Comparison of ENCODE assay signal across 8 mouse cellular contexts in the genomic region with DNA sequence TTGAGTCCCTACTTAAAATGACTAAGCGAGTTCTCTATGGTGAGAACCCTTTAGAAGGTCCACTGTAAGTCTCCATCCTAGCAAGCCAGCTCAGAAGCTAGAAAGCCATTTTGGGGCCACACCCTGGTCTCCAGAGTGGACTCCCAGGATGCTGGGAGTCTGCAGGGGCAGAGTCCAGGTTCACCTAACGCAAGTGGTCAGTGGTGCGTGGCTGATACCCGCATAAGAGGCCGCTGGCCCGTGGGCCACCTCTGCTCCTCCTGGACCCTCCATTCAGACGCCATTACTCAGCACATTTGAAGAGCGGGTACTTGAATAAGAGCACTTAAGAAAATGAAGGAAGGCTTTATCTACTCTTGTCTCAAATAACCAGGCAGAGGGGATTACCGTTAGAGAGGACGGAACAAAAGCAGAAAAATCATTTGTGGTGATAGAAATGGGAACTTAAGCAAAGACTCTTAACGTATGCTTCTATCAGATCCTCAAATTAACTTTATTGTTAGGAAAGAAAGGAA.
A peak's percentile ranks its signal among the peaks of the same experiment; 100 is the strongest.
DNase-seq lines count a peak whose midpoint lies in the region; ATAC-seq and TF ChIP-seq lines count a peak whose summit lies in the region.

No protein-coding gene starts in this region.

- no peak overlapping the region for H3K9ac ChIP-seq in lung, postnatal 0 days (replicated peaks; ENCODE audit: low read depth)
- no peak overlapping the region for H3K9ac ChIP-seq in hindbrain, embryonic 11.5 days (ENCODE audit: low read depth, low read length)
- no peak overlapping the region for H3K9ac ChIP-seq in limb, embryonic 12.5 days (replicated peaks)
- H3K9ac ChIP-seq in stomach, postnatal 0 days (ENCODE audit: low read length), result no peak overlapping the region; the same call in 1 of the 2 replicates

- no peak for TF ChIP-seq CTCF in lung, postnatal 0 days (IDR thresholded peaks at IDR 0.05)
- no peak for TF ChIP-seq CTCF in stomach, postnatal 0 days (IDR thresholded peaks at IDR 0.05; ENCODE audit: low read depth)

- 26% methylated on average over 11 of the region's 11 CpGs for WGBS in lung, postnatal 0 days
- WGBS in hindbrain, embryonic 11.5 days, result 19% methylated on average over 11 of the region's 11 CpGs
- WGBS in limb, embryonic 12.5 days, result 38% methylated on average over 11 of the region's 11 CpGs
- WGBS in stomach, postnatal 0 days, result 44% methylated on average over 11 of the region's 11 CpGs

- H3K4me2 ChIP-seq in lung, postnatal 0 days (replicated peaks; ENCODE audit: low read depth, low read length), result no peak overlapping the region
- H3K4me2 ChIP-seq in hindbrain, embryonic 11.5 days (replicated peaks; ENCODE audit: low read depth, low read length), result no peak overlapping the region
- peak overlapping the region; percentile 48; the same call in 1 of the 2 replicates for H3K4me2 ChIP-seq in limb, embryonic 12.5 days
- peak overlapping the region; percentile 46; the same call in 1 of the 2 replicates for H3K4me2 ChIP-seq in stomach, postnatal 0 days (replicated peaks; ENCODE audit: low read depth)

- H3K27ac ChIP-seq in lung, postnatal 0 days (ENCODE audit: low read length), result no peak overlapping the region
- H3K27ac ChIP-seq in hindbrain, embryonic 11.5 days (ENCODE audit: low read depth, low read length), result peak overlapping the region; percentile 39; the same call in 1 of the 2 replicates
- no peak overlapping the region for H3K27ac ChIP-seq in limb, embryonic 12.5 days
- no peak overlapping the region for H3K27ac ChIP-seq in stomach, postnatal 0 days (replicated peaks)

- H3K27me3 ChIP-seq in lung, postnatal 0 days (replicated peaks; ENCODE audit: insufficient read depth, low read length), result no peaks in the 10 kb centered on the region
- no peaks in the 10 kb centered on the region; the same call in 1 of the 2 replicates for H3K27me3 ChIP-seq in hindbrain, embryonic 11.5 days (ENCODE audit: control insufficient read depth, insufficient read depth, low read length)
- H3K27me3 ChIP-seq in limb, embryonic 12.5 days, result peaks cover 65% of the 10 kb centered on the region
- H3K27me3 ChIP-seq in stomach, postnatal 0 days (ENCODE audit: control insufficient read depth, insufficient read depth, low read length), result no peaks in the 10 kb centered on the region

- DNase-seq in lung, postnatal 0 days (ENCODE audit: low spot score), result no peak
- no peak for DNase-seq in lung, postnatal 25 days (ENCODE audit: low spot score)
- DNase-seq in hindbrain, embryonic 11.5 days (ENCODE audit: low spot score), result no peak
- no peak for DNase-seq in stomach, postnatal 0 days (ENCODE audit: low spot score)
- no peak for DNase-seq in gastrocnemius, adult 18-20 months (ENCODE audit: low spot score)
- DNase-seq in layer of hippocampus, adult 8-10 months (ENCODE audit: low spot score in 2 of 2), result no peak
- DNase-seq in gastrocnemius, postnatal 14 days, result no peak

- H3K36me3 ChIP-seq in lung, postnatal 0 days (ENCODE audit: insufficient read depth, low read length), result no peaks in the 10 kb centered on the region
- H3K36me3 ChIP-seq in hindbrain, embryonic 11.5 days (ENCODE audit: control insufficient read depth, insufficient read depth, low read length), result no peaks in the 10 kb centered on the region
- H3K36me3 ChIP-seq in limb, embryonic 12.5 days, result no peaks in the 10 kb centered on the region
- H3K36me3 ChIP-seq in stomach, postnatal 0 days (ENCODE audit: control insufficient read depth, insufficient read depth, low read length), result no peaks in the 10 kb centered on the region

- H3K4me3 ChIP-seq in lung, postnatal 0 days (ENCODE audit: low read depth, low read length), result no peak overlapping the region
- H3K4me3 ChIP-seq in hindbrain, embryonic 11.5 days (ENCODE audit: low read depth, low read length), result no peak overlapping the region
- H3K4me3 ChIP-seq in limb, embryonic 12.5 days (replicated peaks), result no peak overlapping the region
- H3K4me3 ChIP-seq in stomach, postnatal 0 days (ENCODE audit: low read depth, low read length), result no peak overlapping the region

- 0 out of 2 replicates have a peak, but pooled peaks have one; percentile 30 for ATAC-seq in lung, postnatal 0 days
- peak; percentile 45 for ATAC-seq in hindbrain, embryonic 11.5 days (ENCODE audit: low FRiP score)
- no peak for ATAC-seq in limb, embryonic 12.5 days (ENCODE audit: insufficient number of reproducible peaks, insufficient read depth, low FRiP score, low TSS enrichment, low read depth)
- no peak for ATAC-seq in stomach, postnatal 0 days (ENCODE audit: low FRiP score, low TSS enrichment)

- intact Hi-C loops in gastrocnemius, postnatal 14 days (cut with DNase I; ENCODE audit: low total_unique reads), result no loop called here

- H3K9me3 ChIP-seq in lung, postnatal 0 days (ENCODE audit: low read length), result no peaks in the 10 kb centered on the region
- no peaks in the 10 kb centered on the region for H3K9me3 ChIP-seq in hindbrain, embryonic 11.5 days (ENCODE audit: control insufficient read depth, low read length)
- H3K9me3 ChIP-seq in limb, embryonic 12.5 days, result no peaks in the 10 kb centered on the region
- no peaks in the 10 kb centered on the region for H3K9me3 ChIP-seq in stomach, postnatal 0 days (ENCODE audit: control insufficient read depth, low read length)

- no peaks in the 10 kb centered on the region for H3K4me1 ChIP-seq in lung, postnatal 0 days (ENCODE audit: insufficient read depth, low read depth, low read length)
- H3K4me1 ChIP-seq in hindbrain, embryonic 11.5 days (replicated peaks; ENCODE audit: control insufficient read depth, insufficient read depth, low read length), result no peaks in the 10 kb centered on the region; the same call in 1 of the 2 replicates
- peaks cover 18% of the 10 kb centered on the region for H3K4me1 ChIP-seq in limb, embryonic 12.5 days (replicated peaks)
- H3K4me1 ChIP-seq in stomach, postnatal 0 days (replicated peaks; ENCODE audit: control insufficient read depth, insufficient read depth), result no peaks in the 10 kb centered on the region

- no peak for TF ChIP-seq EP300 in lung, postnatal 0 days (IDR thresholded peaks at IDR 0.05)
- no peak for TF ChIP-seq EP300 in stomach, postnatal 0 days (optimal IDR thresholded peaks at IDR 0.05)

Comparison
In these comparisons a context has a peak if more than half of its experiments do, and no peak if none do; other contexts are left out.
1. ATAC-seq: peak in lung, postnatal 0 days (single experiment) and hindbrain, embryonic 11.5 days (single experiment); none in limb, embryonic 12.5 days (single experiment) and stomach, postnatal 0 days (single experiment).
2. H3K4me2 ChIP-seq: peak in limb, embryonic 12.5 days (single experiment) and stomach, postnatal 0 days (single experiment); none in lung, postnatal 0 days (single experiment) and hindbrain, embryonic 11.5 days (single experiment).